Mouse (Mus musculus) forelimb bud, embryonic 11.5 days (tissue): ENCODE data around the gene Lactbl1.
A peak's percentile ranks its signal among the peaks of the same experiment; 100 is the strongest.

Experiments
- DNase-seq: peaks from one replicate; pipeline ENCODE4 v3.0.0-alpha.2; 2012; ENCODE audit warnings: low read depth, low spot score

The Lactbl1 gene

DNA sequence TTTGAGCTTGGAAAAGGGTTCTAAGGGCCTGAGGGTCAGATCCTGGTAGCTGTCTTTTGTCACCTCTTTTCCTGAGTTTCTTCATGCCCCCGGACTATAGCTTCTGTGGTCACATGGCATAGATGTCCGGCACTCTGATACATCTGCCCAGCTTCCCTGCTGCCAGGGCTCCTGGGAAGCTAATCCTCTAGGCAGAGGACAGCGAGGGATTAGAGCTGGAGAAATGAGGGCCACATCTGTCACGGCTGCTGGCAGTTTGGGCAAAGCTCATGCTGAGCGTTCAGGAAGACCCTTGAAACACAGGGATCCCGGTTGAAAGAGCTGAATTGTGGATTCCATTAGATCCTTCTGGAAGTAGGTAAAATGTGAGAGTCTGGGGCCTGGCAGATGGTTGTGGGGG lies at the start of gene Lactbl1:
TSS of gene Lactbl1 (plus strand) at position 234 of the 400 bp plus-strand sequence.
- no peak for DNase-seq

DNA sequence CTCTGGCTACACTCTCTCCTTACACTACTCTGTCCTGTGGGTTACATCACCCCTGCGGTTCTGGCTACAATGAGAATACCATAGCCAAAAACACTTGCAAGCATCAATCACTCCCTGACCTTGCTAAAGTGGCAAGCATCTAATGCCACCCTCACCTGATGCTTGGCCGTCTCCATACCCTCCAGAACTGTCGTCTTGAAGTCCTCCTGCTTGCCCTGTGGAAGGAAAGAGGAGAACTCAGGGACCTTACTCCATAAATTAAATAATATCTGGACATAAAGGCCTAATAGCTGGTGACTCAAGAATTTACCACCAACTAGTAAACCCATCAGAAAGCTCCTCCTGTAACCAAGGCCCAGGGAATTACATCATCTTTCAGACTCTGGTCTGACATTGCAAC lies 40.5 kb upstream of the Lactbl1 start:
- no peak for DNase-seq

DNA sequence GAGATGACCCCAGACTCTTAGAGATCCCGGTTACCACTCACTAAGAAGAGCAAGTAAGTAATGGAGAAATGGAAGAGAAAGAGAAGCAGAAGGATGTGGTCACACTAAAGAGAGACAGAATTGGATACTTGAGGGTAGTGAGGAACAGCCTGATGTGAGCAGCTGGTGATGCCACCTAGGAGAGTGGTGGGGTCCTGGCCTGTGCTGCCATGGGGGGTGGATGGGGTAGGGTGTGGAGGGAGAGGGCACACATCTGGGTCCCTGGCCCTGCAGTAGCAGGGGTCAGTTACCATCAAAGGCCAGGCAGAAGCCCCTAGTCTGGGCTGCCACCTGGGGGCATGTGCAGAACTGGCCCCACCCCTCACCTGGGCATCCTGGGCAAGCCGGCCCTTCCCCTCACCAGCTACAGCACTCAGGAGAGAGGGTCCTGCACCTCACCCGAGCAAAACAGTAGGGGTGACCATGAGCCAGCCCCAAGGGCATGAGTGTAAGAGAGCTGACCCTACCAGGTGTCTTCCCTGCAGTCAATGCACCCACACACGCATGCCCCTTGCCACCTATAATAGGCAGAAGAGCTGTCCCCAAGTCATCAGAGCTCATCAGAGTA lies 35.1 kb upstream of the Lactbl1 start:
- no peak for DNase-seq

DNA sequence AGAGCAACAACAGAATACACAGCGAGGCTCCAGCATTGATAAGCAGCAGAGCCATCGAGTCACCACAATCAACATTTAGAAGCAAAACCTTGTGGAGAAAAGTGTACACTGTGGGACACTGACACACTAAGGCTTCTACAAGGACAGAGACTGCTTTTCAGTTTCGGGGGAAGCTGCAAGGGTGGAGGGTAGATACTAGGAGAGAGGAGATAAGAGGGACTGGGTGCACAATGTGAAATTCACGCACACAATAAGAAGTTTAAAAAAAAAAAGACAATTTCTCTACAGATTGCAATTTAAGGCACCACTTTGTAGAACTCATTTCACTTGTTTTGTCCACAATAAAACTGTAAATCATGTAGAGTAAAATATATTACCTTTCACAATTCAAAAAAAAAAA lies 34.4 kb upstream of the Lactbl1 start:
- DNase-seq = no peak

DNA sequence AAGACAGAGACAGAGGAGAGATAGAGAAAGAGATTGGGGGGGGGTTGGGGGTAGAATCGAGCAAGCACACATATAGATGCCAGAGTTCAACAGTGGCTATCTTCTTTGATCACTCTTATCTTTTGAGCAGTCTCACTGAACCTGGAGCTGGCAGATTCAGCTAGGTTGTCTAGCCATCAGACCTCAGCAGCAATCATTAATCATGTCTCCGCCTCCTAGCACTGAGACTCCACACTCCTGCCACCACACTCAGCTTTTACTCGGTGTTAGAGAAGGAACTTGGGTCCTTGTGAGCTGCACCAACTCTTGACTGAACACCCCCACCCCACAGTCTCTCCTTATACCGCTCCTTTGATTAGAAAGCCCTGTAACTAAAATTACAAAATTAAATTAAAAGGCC lies 30.3 kb upstream of the Lactbl1 start:
- no peak for DNase-seq

DNA sequence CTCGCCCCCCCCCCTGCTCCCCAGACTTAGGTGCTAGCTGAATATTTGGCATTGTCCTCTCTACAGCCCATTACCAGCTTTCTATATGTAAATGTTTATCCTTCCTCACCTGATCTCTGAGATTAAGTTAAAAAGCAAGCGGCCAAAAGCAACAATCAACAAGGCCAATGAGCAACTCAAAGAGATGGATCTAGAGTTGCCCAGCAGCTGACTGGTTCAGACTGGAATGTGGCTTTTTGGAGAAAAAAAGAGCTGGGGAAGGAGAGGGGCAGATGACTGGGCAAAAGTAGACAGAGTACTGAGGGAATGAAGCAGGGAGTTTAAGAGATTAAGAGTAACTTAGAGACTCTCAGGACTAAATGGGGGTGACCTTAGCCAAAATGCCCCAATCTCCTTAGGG lies 28.4 kb upstream of the Lactbl1 start:
- DNase-seq = no peak

DNA sequence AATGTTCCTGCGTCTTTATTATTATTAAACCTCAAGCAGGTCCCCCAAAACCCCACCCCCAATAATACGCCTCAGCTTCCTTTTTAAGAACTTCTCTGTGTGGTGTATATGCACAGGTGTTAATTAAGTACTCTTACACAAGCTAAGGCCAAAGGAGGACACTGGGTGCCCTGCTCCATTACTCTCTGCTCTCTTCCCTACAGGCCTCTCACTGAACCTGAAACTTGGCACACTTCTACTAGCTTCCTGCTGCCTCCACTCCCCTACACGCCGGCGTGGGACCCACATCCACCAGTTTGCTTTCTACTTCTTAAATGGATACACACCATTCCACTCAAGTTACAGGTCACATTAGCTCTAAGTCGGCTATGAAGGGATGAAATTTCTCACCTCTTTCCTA lies 27.2 kb upstream of the Lactbl1 start:
- no peak for DNase-seq

DNA sequence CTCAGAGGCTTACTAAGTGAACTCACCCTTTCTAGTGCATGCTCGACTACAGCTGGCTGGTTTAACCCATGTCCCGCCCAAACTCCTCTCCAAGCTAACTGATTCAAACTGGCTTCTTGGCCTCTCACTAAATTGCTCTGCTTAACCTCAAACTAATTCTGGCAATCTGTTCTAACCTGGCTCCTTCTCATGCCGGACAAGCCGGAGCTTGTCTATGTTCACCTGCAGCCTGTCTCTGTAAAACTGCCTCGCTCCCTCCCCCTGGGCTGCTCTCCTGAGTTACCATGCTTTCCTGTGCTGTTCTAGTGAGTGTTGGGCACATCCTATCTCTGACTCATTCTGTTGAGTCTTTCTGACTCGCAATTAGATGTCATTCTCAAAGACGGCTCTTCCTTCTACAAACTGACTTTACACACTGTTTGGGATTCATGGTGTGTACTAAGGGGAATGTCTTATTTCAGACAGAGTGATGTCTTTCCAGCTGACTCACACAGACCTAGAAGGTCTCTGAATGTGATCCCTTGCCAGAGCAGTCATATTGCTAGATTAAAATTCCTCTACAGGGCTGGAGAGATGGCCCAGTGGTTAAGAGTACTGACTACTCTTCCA lies 24.0 kb upstream of the Lactbl1 start:
- DNase-seq = no peak

DNA sequence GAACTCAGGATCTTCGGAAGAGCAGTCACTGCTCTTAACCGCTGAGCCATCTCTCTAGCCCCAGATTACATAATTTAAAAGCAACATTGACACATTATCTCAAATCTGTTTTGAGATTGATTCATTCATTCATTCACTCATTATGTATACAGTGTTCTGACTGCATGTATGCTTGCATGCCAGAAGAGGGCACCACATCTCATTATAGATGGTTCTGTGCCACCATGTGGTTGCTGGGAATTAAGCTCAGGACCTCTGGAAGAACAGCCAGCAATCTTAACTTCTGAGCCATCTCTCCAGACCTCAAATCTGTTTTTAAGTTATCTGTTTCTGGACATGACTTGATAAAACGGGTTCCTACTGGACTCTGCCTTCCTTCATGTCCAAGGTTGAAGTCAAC lies 22.6 kb upstream of the Lactbl1 start:
- no peak for DNase-seq

DNA sequence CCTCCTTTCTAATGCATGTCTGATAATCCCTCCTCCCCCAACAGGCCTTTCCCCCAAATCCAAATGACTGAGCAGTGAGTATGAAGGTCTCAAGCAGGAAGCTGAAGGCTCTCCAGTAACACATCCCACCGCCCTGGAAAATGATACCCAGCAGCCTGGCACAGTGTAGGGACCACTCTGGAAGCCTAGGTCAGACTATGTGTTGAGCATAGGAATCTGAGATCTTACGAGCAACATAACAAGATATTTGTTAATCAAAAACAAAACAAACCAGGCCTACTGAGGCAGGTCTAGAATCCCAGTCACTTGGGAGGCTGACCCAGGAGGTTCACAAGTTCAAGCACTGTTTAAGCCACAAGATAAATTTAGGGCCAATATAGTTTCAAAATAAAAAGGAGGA lies 21.9 kb upstream of the Lactbl1 start:
- DNase-seq = no peak

DNA sequence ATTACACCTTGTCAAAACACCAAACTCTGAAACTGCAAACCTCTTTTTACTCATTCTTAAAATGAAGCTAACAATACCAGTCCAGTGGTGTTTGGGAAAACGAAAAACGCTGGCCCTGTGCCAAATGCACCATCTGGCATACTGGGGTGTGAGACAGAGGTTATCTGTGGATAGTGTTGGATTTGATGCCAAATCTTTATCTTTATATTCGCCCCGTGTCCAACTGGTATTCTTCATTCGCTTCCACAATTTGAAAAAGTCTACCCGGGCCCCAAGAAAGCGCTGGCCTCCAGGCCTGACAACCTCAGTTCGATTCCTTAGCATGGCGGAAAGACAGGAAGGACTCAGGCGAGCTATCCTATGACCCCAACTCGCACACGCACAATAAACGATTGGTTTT lies 20.9 kb upstream of the Lactbl1 start:
- peak; percentile 45 for DNase-seq

DNA sequence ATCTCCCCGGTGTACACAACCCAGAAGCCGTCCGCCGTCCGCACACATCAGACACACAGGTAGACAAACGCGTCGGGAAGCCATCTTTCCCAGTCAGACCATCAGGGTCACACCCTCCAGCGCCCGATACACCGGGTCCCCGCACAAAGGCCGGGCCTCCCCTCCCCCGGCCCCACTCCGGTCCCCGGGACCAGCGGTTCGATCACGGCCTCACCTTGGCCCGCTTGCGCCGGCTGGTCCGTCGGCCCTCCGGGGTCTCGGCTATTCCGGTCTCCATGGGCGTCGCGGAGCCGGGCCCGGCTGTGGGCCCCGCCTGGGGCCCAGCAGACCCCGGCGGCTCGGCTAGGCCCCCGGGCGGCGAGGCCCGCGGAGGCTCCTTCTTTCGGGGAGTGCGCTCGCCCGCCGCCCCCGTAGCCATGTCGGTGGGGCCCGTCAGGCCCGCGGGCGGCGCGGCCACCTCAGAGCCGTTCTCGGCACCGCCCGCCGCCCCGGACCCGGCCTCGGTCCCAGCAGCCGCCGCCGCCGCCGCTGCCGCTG lies 20.3 kb upstream of the Lactbl1 start:
- peak; percentile 34 for DNase-seq

DNA sequence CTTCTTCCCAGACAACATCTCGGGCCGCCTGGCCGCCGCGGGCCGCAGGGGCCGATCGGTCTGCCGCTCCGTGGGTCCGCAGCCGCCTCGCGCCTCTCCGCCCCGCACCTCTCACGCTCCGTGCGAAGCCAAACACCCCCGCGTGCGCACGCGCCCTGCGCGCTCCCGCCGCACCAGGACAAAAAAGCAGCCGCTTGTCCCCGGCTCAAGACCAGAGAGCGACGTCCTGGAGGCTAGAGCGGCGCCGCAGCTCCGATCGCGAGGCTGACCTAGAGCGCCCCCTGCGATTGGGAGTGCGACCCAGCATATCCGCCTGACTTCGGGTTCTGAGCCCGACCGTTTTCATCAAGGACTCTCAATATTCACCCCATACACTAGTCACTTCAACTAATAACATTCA lies 19.9 kb upstream of the Lactbl1 start, which contains the start of gene Kdm1a:
TSS of gene Kdm1a (minus strand) at position 156 of the 400 bp plus-strand sequence.
- DNase-seq = peak; percentile 95

DNA sequence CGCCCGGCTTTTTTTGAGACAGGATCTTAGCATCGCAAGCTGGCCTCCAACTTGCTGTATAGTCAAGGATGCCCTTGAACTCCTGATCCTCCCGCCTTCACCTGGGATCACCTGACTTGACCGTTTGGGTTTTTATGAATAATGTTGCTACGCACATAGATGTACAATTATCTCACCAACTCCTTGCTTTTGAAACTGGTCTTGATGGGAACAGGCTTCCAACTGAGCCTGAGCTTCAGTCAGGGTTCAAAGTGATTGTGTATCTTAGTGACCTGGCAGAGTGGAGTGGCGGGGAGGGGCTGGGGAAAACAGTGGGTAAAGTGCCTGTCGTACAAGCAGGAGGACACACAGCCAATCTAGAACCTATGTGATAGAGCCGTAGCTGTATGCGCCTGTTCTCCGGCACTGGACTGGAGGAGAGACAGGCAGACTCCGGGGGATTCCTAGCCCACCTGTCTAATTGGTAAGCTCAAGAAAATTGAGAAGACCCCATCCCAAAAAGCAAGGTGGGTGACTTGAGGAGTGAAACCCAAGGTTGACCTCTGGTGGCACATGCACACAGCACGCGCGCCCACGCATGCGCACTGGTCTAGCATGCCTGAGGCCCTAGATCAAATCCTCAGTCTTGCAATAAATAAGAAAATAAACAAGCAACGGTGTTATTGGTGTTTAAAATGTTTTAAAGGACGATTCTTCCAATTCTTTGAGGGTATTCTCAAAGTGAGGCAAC lies 16.5 kb upstream of the Lactbl1 start:
- DNase-seq = no peak

DNA sequence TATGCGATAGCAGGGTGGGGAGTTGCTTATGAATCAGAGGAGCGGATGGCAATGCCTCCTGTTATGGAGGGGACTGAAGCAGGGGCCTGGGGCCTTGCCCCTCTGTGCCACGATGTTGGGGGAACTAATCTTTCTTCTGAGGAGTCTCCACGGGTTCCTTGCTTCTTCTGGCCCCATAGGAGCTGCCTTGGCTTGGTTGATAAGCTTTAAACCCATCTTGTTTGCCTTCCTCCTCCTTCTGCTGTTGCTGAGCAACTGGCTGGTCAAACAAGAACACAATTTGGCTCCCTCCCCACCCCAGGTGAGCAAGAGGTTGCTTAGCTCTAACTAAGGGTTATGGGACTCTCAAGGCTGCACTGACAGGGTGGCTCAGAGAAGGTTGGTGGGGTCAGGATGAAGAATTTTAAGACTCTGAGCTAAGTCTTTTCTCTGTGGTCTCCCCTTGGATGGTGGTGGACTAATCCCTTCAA lies 12.0 kb upstream of the Lactbl1 start, which contains the start of gene Tex46:
TSS of gene Tex46 (plus strand) at position 51 of the 470 bp plus-strand sequence.
- no peak for DNase-seq

DNA sequence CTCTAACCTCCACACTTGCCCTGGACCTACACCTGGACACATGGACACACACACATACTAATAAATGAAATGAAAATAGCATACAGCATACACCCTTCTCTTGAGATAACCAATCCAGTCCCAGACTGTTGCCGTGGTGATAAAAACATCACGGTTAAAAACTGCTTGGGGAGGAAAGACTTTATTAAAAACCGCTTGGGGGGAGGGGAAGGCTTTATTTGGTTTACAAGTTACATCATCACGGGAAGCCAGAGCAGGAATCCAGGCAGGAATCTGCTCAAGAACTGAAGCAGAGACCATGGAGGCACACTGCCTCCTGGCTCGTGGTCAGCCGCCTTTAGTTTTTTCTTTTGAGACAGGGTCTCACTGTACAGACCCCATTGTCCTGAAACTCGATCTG lies 8.8 kb upstream of the Lactbl1 start:
- peak; percentile 48 for DNase-seq

DNA sequence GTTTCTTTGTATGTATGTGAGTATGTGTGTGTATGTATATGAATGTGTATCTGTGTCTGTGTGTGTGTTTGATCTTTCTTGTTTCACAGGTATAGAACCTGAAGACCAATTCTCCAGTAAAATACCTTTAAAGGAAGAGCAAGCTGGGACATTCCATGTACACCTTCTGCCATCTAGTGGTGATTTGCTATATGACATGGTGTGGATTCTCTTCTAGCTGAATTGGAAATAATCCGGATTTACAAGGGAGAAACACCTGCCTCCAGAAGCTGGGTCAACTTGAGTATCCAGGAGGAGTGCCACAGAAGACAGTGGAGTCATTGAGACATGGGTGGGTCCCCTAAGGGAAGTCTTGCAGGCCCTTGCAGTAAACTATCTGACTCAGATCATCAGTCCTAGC lies 1.1 kb upstream of the Lactbl1 start:
- DNase-seq = peak; percentile 79

DNA sequence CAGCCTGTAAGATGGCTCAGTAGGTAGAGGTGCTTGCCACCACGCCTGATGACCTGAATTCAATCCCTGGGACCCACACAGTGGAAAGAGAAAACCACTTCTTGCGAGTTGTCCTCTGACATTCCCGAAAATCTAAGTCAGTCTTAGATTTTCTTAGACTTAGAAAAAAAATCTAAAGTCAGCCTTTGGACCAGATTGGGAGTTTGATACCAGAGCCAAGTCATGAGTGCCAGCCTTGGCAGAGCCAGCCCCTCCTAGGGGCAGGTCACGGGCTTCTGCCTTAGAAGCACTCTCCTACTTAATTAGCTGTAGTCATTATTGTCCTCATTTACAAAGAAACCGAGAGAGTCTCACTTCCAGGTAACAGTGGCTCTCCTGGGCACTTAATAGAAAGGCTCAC lies 465 bp upstream of the Lactbl1 start:
- DNase-seq = no peak

DNA sequence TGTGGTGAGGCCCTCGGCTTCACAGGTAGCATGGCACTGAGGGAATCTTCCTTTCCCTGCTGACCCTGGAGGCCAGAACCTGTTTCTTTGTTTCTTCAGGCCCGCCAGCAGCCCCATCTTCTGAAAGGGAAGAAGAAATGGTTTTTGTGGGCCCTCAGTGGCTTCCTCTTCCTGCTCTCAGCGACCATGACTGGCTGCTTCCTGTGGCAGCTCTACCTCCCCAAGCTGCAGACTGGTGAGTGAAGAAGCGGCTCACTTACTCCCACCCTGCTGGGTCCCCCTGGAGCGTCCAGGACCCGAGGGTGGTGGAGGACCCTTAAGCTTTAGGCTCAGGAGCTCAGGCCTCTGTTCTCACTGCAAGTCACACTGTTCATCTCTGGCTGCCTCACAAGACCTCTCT lies 4.2 kb downstream of the Lactbl1 start:
- DNase-seq = no peak

DNA sequence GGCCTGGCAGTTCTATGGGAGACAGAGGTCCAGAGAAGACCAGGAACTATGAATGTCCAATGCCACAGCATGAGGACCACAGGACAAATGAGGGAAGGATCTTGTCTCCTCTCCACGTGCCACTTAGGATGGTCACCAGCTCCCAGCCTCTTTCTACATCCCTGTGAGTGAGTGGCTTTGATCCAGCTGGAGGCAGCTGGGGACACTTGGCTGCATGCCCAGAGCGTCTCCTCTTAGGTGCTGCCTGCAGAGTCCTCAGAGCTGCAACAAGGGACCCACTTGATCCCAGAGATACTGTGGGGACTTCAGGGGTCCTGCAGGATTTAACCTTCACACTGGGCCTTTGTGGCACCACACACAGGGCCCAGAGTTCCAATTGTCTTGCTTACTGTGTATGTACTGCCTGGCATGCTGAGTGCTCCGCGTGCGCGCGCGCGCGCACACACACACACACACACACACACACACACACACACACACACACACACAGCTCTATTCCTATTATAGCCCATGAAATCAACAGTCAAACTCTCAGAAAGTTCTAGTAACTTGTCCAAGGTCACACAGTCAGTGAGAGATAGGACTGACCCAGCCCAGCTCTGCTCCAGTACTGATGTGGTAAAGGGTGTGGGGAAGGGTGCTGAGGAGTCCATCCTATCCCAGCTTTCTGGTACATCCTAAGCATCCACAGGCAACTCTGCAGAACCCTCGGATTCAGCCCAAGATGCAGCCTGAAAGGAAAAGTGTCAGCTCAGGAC lies 9.0 kb downstream of the Lactbl1 start:
- no peak for DNase-seq

DNA sequence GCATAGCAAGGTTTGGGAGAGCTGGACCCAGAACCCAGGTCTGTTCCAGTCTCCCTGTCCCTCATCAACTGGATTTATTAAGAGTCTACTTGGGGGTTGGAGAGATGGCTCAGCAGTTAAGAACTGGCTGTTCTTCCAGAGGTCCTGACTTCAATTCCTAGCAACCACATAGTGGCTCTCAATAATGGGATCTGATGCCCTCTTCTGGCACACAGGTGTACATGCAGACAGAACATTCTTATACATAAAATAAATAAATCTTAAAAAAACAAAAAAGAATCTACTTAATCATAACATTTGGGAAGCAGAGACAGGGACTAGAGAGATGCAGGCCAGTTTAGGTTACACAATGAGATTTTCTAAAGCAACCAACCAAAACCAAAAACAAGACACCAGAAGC lies 13.6 kb downstream of the Lactbl1 start:
- no peak for DNase-seq

DNA sequence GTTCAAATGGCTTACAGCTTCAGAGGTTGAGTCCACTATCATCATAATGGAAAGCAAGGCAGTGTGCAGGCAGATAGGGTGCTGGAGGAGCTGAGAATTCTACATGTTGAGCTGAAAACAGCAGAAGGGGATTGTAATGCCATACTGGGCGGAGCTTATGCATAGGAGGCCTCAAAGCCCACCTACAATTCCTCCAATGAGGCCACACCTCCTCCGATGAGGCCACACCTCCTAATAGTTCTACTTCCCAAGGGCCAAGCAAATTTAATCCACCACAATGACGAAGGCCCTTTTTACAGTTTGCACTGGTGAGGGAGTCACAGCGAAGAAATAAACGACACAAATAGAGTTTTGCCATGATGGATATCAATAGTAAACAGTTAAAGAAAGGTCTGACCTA lies 14.1 kb downstream of the Lactbl1 start:
- DNase-seq = no peak
